Mouse (Mus musculus) thymus, adult 2 months (tissue): Measurements from ENCODE around the gene Dkkl1.

Source experiments
- CTCF ChIP-seq: fragments of 200-500 bp; IDR thresholded peaks from 2 replicates; pipeline ENCODE4 v1.5.1; 2012; ENCODE audit warnings: mild to moderate bottlenecking, control low read depth, low read length, moderate library complexity, borderline replicate concordance; ENCODE audit not compliant: control insufficient read depth, poor library complexity, insufficient read depth; ENCODE audit errors: extremely low read depth
- POLR2A ChIP-seq: fragments of 200-500 bp; IDR thresholded peaks from 2 replicates; pipeline ENCODE4 v1.6.1; 2012; ENCODE audit warnings: mild to moderate bottlenecking, low read length, control low read depth, moderate library complexity; ENCODE audit not compliant: control insufficient read depth, poor library complexity, insufficient read depth; ENCODE audit errors: extremely low read depth

DNA sequence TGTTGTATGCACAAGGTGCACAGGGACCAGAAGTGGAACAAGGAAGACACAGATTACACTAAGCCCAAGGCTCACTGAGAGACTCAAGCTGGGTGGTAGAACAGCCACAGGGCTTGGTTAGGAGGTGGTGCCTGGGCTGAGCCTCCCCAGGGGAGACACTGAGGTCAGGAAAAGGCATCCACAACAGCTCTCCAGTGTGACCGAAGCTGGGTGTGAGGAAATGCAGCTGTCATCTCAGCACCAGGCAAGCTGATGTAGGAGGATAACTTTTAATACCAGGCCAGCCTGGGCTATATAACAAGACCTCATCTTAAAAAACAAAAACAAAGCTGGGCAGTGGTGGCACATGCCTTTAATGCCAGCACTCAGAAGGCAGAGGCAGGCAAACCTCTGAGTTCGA lies 20.8 kb downstream of the Dkkl1 start:
- no peak for TF ChIP-seq CTCF
- TF ChIP-seq POLR2A, result no peak
